Mouse (Mus musculus) liver, embryonic 12.5 days (tissue): ENCODE results near the gene Gm5148. TPM values are rescaled to one million over a fixed set of nuclear protein-coding genes. Genes with fewer than 3 reads are reported as not detected.

Experiments
- ATAC-seq: fragments of 200-750 bp; cut with Nextera tagmentation; 2 replicates; pipeline ENCODE4 v1.8.0; 2017; ENCODE audit warnings: moderate number of reproducible peaks, mild to moderate bottlenecking, moderate library complexity
- H3K27ac ChIP-seq: fragments of 300-500 bp; sonication (generic); 2 replicates; pipeline ENCODE4 v1.5.1; 2016; ENCODE audit warnings: mild to moderate bottlenecking
- H3K27me3 ChIP-seq: fragments of 300-500 bp; sonication (generic); replicated peaks from 2 replicates; pipeline ENCODE4 v1.6.1; 2016; ENCODE audit warnings: mild to moderate bottlenecking, moderate library complexity
- H3K36me3 ChIP-seq: fragments of 300-500 bp; sonication (generic); 2 replicates; pipeline ENCODE4 v1.6.1; 2016; ENCODE audit warnings: mild to moderate bottlenecking, moderate library complexity
- H3K4me1 ChIP-seq: fragments of 300-500 bp; sonication (generic); 2 replicates; pipeline ENCODE4 v1.6.1; 2016
- H3K4me2 ChIP-seq: fragments of 300-500 bp; sonication (generic); 2 replicates; pipeline ENCODE4 v1.6.1; 2016; ENCODE audit warnings: mild to moderate bottlenecking, moderate library complexity
- H3K4me3 ChIP-seq: fragments of 300-500 bp; sonication (generic); 2 replicates; pipeline ENCODE4 v1.5.1; 2016; ENCODE audit warnings: mild to moderate bottlenecking, moderate library complexity
- H3K9ac ChIP-seq: fragments of 300-500 bp; sonication (generic); 2 replicates; pipeline ENCODE4 v1.6.1; 2016; ENCODE audit warnings: mild to moderate bottlenecking, moderate library complexity
- H3K9me3 ChIP-seq: fragments of 300-500 bp; sonication (generic); replicated peaks from 2 replicates; pipeline ENCODE4 v1.6.1; 2016; ENCODE audit warnings: mild to moderate bottlenecking, moderate library complexity
- WGBS: fragments of 180-500 bp; shearing (Covaris S2); methylation state at CpG from one replicate; pipeline ENCODE4 v1.1.7; 2016; ENCODE audit not compliant: insufficient replicate concordance; 5-methylcytosine and 5-hydroxymethylcytosine counted together
- polyA plus RNA-seq: library from polyadenylated mRNA; unstranded; fragments of >200 nt; fragmentation: Nextera tagmentation; extraction: Ambion mirVana; gene quantifications from 2 replicates; pipeline ENCODE4 v1.2.1, GENCODE M21; 2016

Gm5148 gene
- polyA plus RNA-seq, 1 experiment from 2014 or later, result 2.7 TPM

GRCm38 (mm10) chr3:37676291-37676690 is 48.0 kb downstream of the Gm5148 start:
- Histone ChIP-seq H3K27me3 (peaks cover 73% of the 10 kb centered on the region), H3K36me3 (no peaks in the 10 kb centered on the region), H3K27ac (no peak overlapping the region), H3K4me2 (no peak overlapping the region), H3K4me1 (peaks cover 13% of the 10 kb centered on the region), H3K9ac (no peak overlapping the region), H3K4me3 (no peak overlapping the region), H3K9me3 (no peaks in the 10 kb centered on the region)
- ATAC-seq, result no peak
- WGBS, result 70% methylated on average over 8 of the region's 8 CpGs

- Histone ChIP-seq H3K4me1 (peaks cover 13% of the 10 kb centered on the region), H3K9ac (no peak overlapping the region), H3K27me3 (peaks cover 72% of the 10 kb centered on the region), H3K36me3 (no peaks in the 10 kb centered on the region), H3K27ac (no peak overlapping the region), H3K9me3 (no peaks in the 10 kb centered on the region), H3K4me3 (no peak overlapping the region), H3K4me2 (no peak overlapping the region)
- 28% methylated on average over 11 of the region's 11 CpGs for WGBS
- no peak for ATAC-seq
Observed at GRCm38 (mm10) chr3:37675056-37675525, 49.2 kb downstream of the Gm5148 start.

- peaks cover 80% of the 10 kb centered on the region for H3K27me3 ChIP-seq
- peaks cover 13% of the 10 kb centered on the region for H3K4me1 ChIP-seq
- H3K9me3 ChIP-seq, result no peaks in the 10 kb centered on the region
- no peaks in the 10 kb centered on the region for H3K36me3 ChIP-seq
- H3K27ac ChIP-seq, result no peak overlapping the region
- no peak overlapping the region for H3K4me3 ChIP-seq
- ATAC-seq, result no peak
- 55% methylated on average over 13 of the region's 13 CpGs for WGBS
- no peak overlapping the region for H3K4me2 ChIP-seq
- no peak overlapping the region for H3K9ac ChIP-seq
Observed at GRCm38 (mm10) chr3:37673513-37674261, 50.6 kb downstream of the Gm5148 start.

- Histone ChIP-seq H3K4me1 (peaks cover 14% of the 10 kb centered on the region), H3K9ac (no peak overlapping the region), H3K36me3 (no peaks in the 10 kb centered on the region), H3K27me3 (peaks cover 79% of the 10 kb centered on the region), H3K27ac (no peak overlapping the region), H3K4me2 (no peak overlapping the region), H3K9me3 (no peaks in the 10 kb centered on the region), H3K4me3 (no peak overlapping the region)
- WGBS, result 35% methylated on average over 15 of the region's 15 CpGs
- no peak for ATAC-seq
Observed at GRCm38 (mm10) chr3:37672266-37673040, 51.8 kb downstream of the Gm5148 start.

- peaks cover 53% of the 10 kb centered on the region for H3K27me3 ChIP-seq
- no peak for ATAC-seq
- H3K9ac ChIP-seq, result no peak overlapping the region
Observed at GRCm38 (mm10) chr3:37669100-37669499, 55.2 kb downstream of the Gm5148 start.

GRCm38 (mm10) chr3:37668652-37669051 is 55.6 kb downstream of the Gm5148 start:
- no peaks in the 10 kb centered on the region for H3K36me3 ChIP-seq
- peaks cover 49% of the 10 kb centered on the region for H3K27me3 ChIP-seq
- H3K4me3 ChIP-seq, result no peak overlapping the region
- no peak overlapping the region for H3K4me2 ChIP-seq
- H3K27ac ChIP-seq, result no peak overlapping the region
- no peaks in the 10 kb centered on the region for H3K9me3 ChIP-seq
- 79% methylated on average over 12 of the region's 12 CpGs for WGBS
- peaks cover 28% of the 10 kb centered on the region for H3K4me1 ChIP-seq
- no peak for ATAC-seq
- no peak overlapping the region for H3K9ac ChIP-seq

More at GRCm38 (mm10) chr3:37669100-37669499, 55.2 kb downstream of the Gm5148 start:
- Histone ChIP-seq H3K36me3 (no peaks in the 10 kb centered on the region), H3K9me3 (no peaks in the 10 kb centered on the region), H3K4me2 (no peak overlapping the region), H3K27ac (no peak overlapping the region), H3K4me1 (peaks cover 32% of the 10 kb centered on the region), H3K4me3 (no peak overlapping the region)
- WGBS, result 92% methylated on average over 20 of the region's 20 CpGs

GRCm38 (mm10) chr3:37667736-37668135 is 56.6 kb downstream of the Gm5148 start:
- ATAC-seq, result no peak
- Histone ChIP-seq H3K4me3 (no peak overlapping the region), H3K4me2 (no peak overlapping the region), H3K9ac (no peak overlapping the region), H3K9me3 (no peaks in the 10 kb centered on the region), H3K36me3 (no peaks in the 10 kb centered on the region), H3K27ac (no peak overlapping the region), H3K27me3 (peaks cover 40% of the 10 kb centered on the region), H3K4me1 (peaks cover 26% of the 10 kb centered on the region)
- 33% methylated on average over 7 of the region's 7 CpGs for WGBS

- WGBS, result 33% methylated on average over 2 of the region's 2 CpGs
- Histone ChIP-seq H3K4me3 (no peak overlapping the region), H3K4me2 (peak overlapping the region; percentile 20; the same call in 1 of the 2 replicates), H3K36me3 (no peaks in the 10 kb centered on the region), H3K4me1 (peaks cover 24% of the 10 kb centered on the region), H3K27ac (no peak overlapping the region), H3K9ac (no peak overlapping the region), H3K9me3 (no peaks in the 10 kb centered on the region), H3K27me3 (peaks cover 33% of the 10 kb centered on the region)
- no peak for ATAC-seq
Observed at GRCm38 (mm10) chr3:37667119-37667467, 57.2 kb downstream of the Gm5148 start.

GRCm38 (mm10) chr3:37666291-37667118 is 57.8 kb downstream of the Gm5148 start:
- H3K36me3 ChIP-seq, result no peaks in the 10 kb centered on the region
- no peak overlapping the region for H3K4me3 ChIP-seq
- H3K27me3 ChIP-seq, result peaks cover 29% of the 10 kb centered on the region
- no peaks in the 10 kb centered on the region for H3K9me3 ChIP-seq
- peaks cover 22% of the 10 kb centered on the region for H3K4me1 ChIP-seq
- peak; percentile 76 for ATAC-seq
- 12% methylated on average over 9 of the region's 9 CpGs for WGBS
- no peak overlapping the region for H3K27ac ChIP-seq
- H3K4me2 ChIP-seq, result peak overlapping the region; percentile 20
- no peak overlapping the region for H3K9ac ChIP-seq
